Mouse (Mus musculus): ENCODE data around the gene Zbtb24. TPM values are rescaled to one million over a fixed set of nuclear protein-coding genes. Genes with fewer than 3 reads are reported as not detected.
A peak's percentile ranks its signal among the peaks of the same experiment; 100 is the strongest.
"Not testable (repeated sequence)": the region's sequence is repeated elsewhere in the genome, so short reads cannot be mapped to it uniquely, and the experiment has no call there.

Gene Zbtb24
- total RNA-seq (2021), result 10 to 100 TPM; 17.9 to 22.7 TPM
- long read RNA-seq, experiment 1, transcript Zbtb24-201 (7 exons, 2,844 nt), result major isoform, 5 of 8 reads
- long read RNA-seq, experiment 1, partial matches to known transcripts, result 1 of 8 reads
- long read RNA-seq, experiment 1, other reads (novel, unspliced or antisense), result 2 of 8 reads
- long read RNA-seq, experiment 2, partial matches to known transcripts, result 1 of 6 reads
- long read RNA-seq, experiment 2, other reads (novel, unspliced or antisense), result 1 of 6 reads

GRCm38 (mm10) chr10:41450137-41450670, at the start of gene Zbtb24:
Gene Zbtb24, plus strand, starts transcription at chr10:41450383.
- H3K4me3 ChIP-seq, result peak within 1 kb of the TSS; percentile 84
- H3K27ac ChIP-seq, result peak within 1 kb of the TSS; percentile 93
- peak; percentile 94 to 95 for DNase-seq (ENCODE audit: low spot score in 2 of 2)
- no peak for TF ChIP-seq CTCF (conservative IDR thresholded peaks at IDR 0.05)

- no peak for DNase-seq (ENCODE audit: low spot score in 2 of 2)
- Histone ChIP-seq H3K4me3 (no peak overlapping the region), H3K27ac (no peak overlapping the region)
- TF ChIP-seq CTCF (conservative IDR thresholded peaks at IDR 0.05), result no peak
Measured at GRCm38 (mm10) chr10:41401097-41401496, 49.1 kb upstream of the Zbtb24 start.

- H3K4me3 ChIP-seq, result no peak overlapping the region
- DNase-seq (ENCODE audit: low spot score in 2 of 2), result no peak
- H3K27ac ChIP-seq, result no peak overlapping the region
- no peak for TF ChIP-seq CTCF (conservative IDR thresholded peaks at IDR 0.05)
Measured at GRCm38 (mm10) chr10:41403364-41403763, 46.8 kb upstream of the Zbtb24 start.

DNA sequence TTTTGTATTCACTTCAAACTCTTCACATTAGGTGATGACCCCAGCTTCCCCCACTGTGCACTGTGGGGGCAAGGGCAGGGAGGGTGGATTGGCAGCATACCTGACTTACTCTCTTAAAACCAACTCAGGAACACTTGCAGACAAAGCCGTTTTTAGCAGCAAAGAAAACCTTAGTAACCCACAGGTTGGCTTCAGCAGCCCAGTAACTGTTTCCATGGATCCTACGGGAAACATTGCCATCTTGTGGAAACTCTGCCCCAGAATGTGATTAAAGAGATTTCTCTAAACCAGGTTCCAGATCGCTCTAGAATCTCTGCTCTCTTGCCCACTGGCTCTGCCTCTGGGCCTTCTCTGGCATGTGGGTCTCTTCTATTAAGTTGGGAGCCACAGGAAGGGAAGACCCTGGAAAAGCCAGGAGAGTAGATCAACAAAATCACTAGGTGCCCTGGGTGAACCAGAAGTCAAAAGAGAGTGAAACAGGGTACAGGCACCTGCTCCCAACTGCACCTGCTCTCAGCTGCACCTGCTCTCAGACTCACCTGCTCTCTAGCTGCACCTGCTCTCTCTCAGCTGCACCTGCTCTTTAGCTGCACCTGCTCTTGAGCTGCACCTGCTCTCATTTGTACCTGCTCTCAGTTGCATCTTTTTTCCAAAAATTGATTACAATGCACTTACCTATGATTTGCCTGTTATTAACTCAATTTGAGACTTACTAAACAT, 46.1 kb upstream of the Zbtb24 start:
- peak; percentile 73 for TF ChIP-seq CTCF (conservative IDR thresholded peaks at IDR 0.05)
- peak; percentile 36 to 43 for DNase-seq (ENCODE audit: low spot score in 2 of 2)
- Histone ChIP-seq H3K4me3 (no peak overlapping the region), H3K27ac (no peak overlapping the region)

DNA sequence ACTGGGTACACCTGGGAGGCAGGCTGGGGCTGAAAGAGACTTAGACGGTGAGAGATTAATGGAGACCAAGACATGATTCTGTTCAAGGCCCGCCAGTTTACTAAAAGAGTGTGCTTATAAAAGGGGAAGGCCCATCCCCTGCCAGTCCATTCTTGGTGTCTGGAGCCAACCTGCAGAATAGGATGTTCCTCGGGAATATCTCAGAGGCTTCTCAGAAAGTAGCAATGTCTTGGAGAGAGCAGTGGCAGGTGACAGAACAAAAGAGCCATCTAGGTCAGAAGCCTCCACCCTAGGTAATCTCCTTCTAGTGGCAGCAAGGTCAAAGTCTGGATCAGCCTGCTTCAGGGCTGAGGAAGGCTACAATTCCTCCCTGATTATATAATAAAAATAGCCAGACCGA, 40.0 kb upstream of the Zbtb24 start:
- not testable (repeated sequence) for DNase-seq (ENCODE audit: low spot score in 2 of 2); H3K27ac ChIP-seq; H3K4me3 ChIP-seq

- H3K27ac ChIP-seq; DNase-seq (ENCODE audit: low spot score in 2 of 2); H3K4me3 ChIP-seq: not testable (repeated sequence)
Measured at GRCm38 (mm10) chr10:41410821-41411220, 39.4 kb upstream of the Zbtb24 start.

DNA sequence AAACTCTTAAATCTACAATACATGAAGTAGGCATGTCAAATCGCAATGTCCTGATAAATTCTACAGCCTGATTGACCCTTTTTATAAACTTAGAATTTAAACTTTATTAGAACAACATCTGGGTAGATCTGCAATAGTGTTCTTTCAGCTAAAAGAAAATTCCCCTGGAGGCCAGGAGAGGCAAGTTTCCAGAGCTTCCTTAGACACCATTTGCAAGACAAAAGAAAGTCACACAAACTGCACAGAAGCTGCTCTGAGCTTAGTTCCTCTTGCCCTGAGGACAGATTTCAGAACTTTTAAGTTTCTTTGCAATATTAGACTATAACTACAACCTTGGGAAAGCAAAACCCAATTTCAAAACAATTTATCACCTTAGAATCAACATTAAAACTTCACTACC, 36.7 kb upstream of the Zbtb24 start:
- not testable (repeated sequence) for H3K27ac ChIP-seq; DNase-seq (ENCODE audit: low spot score in 2 of 2); H3K4me3 ChIP-seq

GRCm38 (mm10) chr10:41415368-41415767, 34.8 kb upstream of the Zbtb24 start:
- H3K4me3 ChIP-seq; H3K27ac ChIP-seq; DNase-seq (ENCODE audit: low spot score in 2 of 2): not testable (repeated sequence)

GRCm38 (mm10) chr10:41420496-41421200, 29.5 kb upstream of the Zbtb24 start:
- no peak overlapping the region for H3K4me3 ChIP-seq
- no peak for TF ChIP-seq CTCF (conservative IDR thresholded peaks at IDR 0.05)
- no peak overlapping the region for H3K27ac ChIP-seq
- DNase-seq (ENCODE audit: low spot score in 2 of 2), result no peak

- DNase-seq (ENCODE audit: low spot score in 2 of 2), result no peak
- TF ChIP-seq CTCF (conservative IDR thresholded peaks at IDR 0.05), result no peak
- no peak overlapping the region for H3K4me3 ChIP-seq
- H3K27ac ChIP-seq, result no peak overlapping the region
Measured at GRCm38 (mm10) chr10:41423681-41424080, 26.5 kb upstream of the Zbtb24 start.

GRCm38 (mm10) chr10:41426368-41426767, 23.8 kb upstream of the Zbtb24 start:
- no peak for DNase-seq (ENCODE audit: low spot score in 2 of 2)
- Histone ChIP-seq H3K4me3 (no peak overlapping the region), H3K27ac (no peak overlapping the region)
- no peak for TF ChIP-seq CTCF (conservative IDR thresholded peaks at IDR 0.05)

GRCm38 (mm10) chr10:41434624-41435023, 15.6 kb upstream of the Zbtb24 start:
- DNase-seq (ENCODE audit: low spot score in 2 of 2), result peak; percentile 39 to 44
- peak; percentile 85 for TF ChIP-seq CTCF (conservative IDR thresholded peaks at IDR 0.05)
- no peak overlapping the region for H3K27ac ChIP-seq
- H3K4me3 ChIP-seq, result no peak overlapping the region

GRCm38 (mm10) chr10:41435141-41435540, 15.0 kb upstream of the Zbtb24 start:
- TF ChIP-seq CTCF (conservative IDR thresholded peaks at IDR 0.05), result no peak
- H3K4me3 ChIP-seq, result no peak overlapping the region
- DNase-seq (ENCODE audit: low spot score in 2 of 2), result no peak
- no peak overlapping the region for H3K27ac ChIP-seq

Measured in layer of hippocampus, adult 2 months (tissue).